Mouse (Mus musculus): ENCODE results near the gene Xkr8. TPM values are rescaled to one million over a fixed set of nuclear protein-coding genes. Genes with fewer than 3 reads are reported as not detected.

Xkr8 gene
- total RNA-seq (2014; rRNA removed) (6.2 and 7.1 TPM in 2 replicates), polyA plus RNA-seq (2015; fragmentation: Nextera tagmentation; extraction: Ambion mirVana) (6.4 and 6.9 TPM in 2 replicates)

GRCm38 (mm10) chr4:132732148-132732684, at the start of gene Xkr8:
Xkr8 (minus strand) TSS chr4:132732546.
- H3K4me3 ChIP-seq (ENCODE audit: low read depth, low read length), result peak within 1 kb of the TSS; percentile 60
- peak; percentile 25 for TF ChIP-seq CTCF (IDR thresholded peaks at IDR 0.05)
- peak within 1 kb of the TSS; percentile 72 for H3K4me2 ChIP-seq (ENCODE audit: low read depth, low read length, poor library complexity, severe bottlenecking)
- ATAC-seq (ENCODE audit: low FRiP score) (peak; percentile 90), DNase-seq (ENCODE audit: low spot score) (peak; percentile 83)
- no peaks in the 10 kb centered on the region for H3K4me1 ChIP-seq (ENCODE audit: insufficient read depth, low read length)
- 3% methylated on average over 27 of the region's 34 CpGs for WGBS
- H3K9ac ChIP-seq (replicated peaks; ENCODE audit: low read length, poor library complexity, severe bottlenecking), result peak within 1 kb of the TSS; percentile 77
- H3K36me3 ChIP-seq (ENCODE audit: insufficient read depth, low read length), result peaks cover 10% of the 10 kb centered on the region; the same call in 1 of the 2 replicates
- no peaks in the 10 kb centered on the region for H3K9me3 ChIP-seq (ENCODE audit: low read length)
- H3K27me3 ChIP-seq (ENCODE audit: insufficient read depth, low read length), result no peaks in the 10 kb centered on the region
- H3K27ac ChIP-seq (ENCODE audit: low read depth, low read length), result peak within 1 kb of the TSS; percentile 68

- DNase-seq (ENCODE audit: low spot score) (no peak), ATAC-seq (ENCODE audit: low FRiP score) (no peak)
- H3K9ac ChIP-seq (replicated peaks; ENCODE audit: low read length, poor library complexity, severe bottlenecking), result no peak overlapping the region
- no peaks in the 10 kb centered on the region for H3K27me3 ChIP-seq (ENCODE audit: insufficient read depth, low read length)
- TF ChIP-seq CTCF (IDR thresholded peaks at IDR 0.05), result no peak
- no peak overlapping the region for H3K27ac ChIP-seq (ENCODE audit: low read depth, low read length)
- H3K4me2 ChIP-seq (ENCODE audit: low read depth, low read length, poor library complexity, severe bottlenecking), result no peak overlapping the region
- H3K36me3 ChIP-seq (ENCODE audit: insufficient read depth, low read length), result peaks cover 28% of the 10 kb centered on the region
- H3K9me3 ChIP-seq (ENCODE audit: low read length), result no peaks in the 10 kb centered on the region
- no peak overlapping the region for H3K4me3 ChIP-seq (ENCODE audit: low read depth, low read length)
- 91% methylated on average over 4 of the region's 4 CpGs for WGBS
- no peaks in the 10 kb centered on the region for H3K4me1 ChIP-seq (ENCODE audit: insufficient read depth, low read length)
Observed at GRCm38 (mm10) chr4:132780288-132780687, 47.9 kb upstream of the Xkr8 start.

GRCm38 (mm10) chr4:132778562-132779201, 46.3 kb upstream of the Xkr8 start:
- Histone ChIP-seq H3K4me1 (ENCODE audit: insufficient read depth, low read length) (no peaks in the 10 kb centered on the region), H3K4me3 (ENCODE audit: low read depth, low read length) (no peak overlapping the region), H3K4me2 (ENCODE audit: low read depth, low read length, poor library complexity, severe bottlenecking) (no peak overlapping the region), H3K27me3 (ENCODE audit: insufficient read depth, low read length) (no peaks in the 10 kb centered on the region), H3K27ac (ENCODE audit: low read depth, low read length) (no peak overlapping the region), H3K9me3 (ENCODE audit: low read length) (no peaks in the 10 kb centered on the region), H3K36me3 (ENCODE audit: insufficient read depth, low read length) (peaks cover 40% of the 10 kb centered on the region), H3K9ac (replicated peaks; ENCODE audit: low read length, poor library complexity, severe bottlenecking) (no peak overlapping the region)
- no peak for DNase-seq (ENCODE audit: low spot score)
- no peak for TF ChIP-seq CTCF (IDR thresholded peaks at IDR 0.05)
- WGBS, result 95% methylated on average over 6 of the region's 6 CpGs
- no peak for ATAC-seq (ENCODE audit: low FRiP score)

GRCm38 (mm10) chr4:132776764-132777163, 44.4 kb upstream of the Xkr8 start:
- ATAC-seq (ENCODE audit: low FRiP score) (no peak), DNase-seq (ENCODE audit: low spot score) (peak; percentile 71)
- H3K27me3 ChIP-seq (ENCODE audit: insufficient read depth, low read length), result no peaks in the 10 kb centered on the region
- H3K9me3 ChIP-seq (ENCODE audit: low read length), result no peaks in the 10 kb centered on the region
- no peak overlapping the region for H3K4me3 ChIP-seq (ENCODE audit: low read depth, low read length)
- WGBS, result 87% methylated on average over 5 of the region's 5 CpGs
- H3K4me1 ChIP-seq (ENCODE audit: insufficient read depth, low read length), result no peaks in the 10 kb centered on the region
- no peak overlapping the region for H3K27ac ChIP-seq (ENCODE audit: low read depth, low read length)
- no peak overlapping the region for H3K9ac ChIP-seq (replicated peaks; ENCODE audit: low read length, poor library complexity, severe bottlenecking)
- TF ChIP-seq CTCF (IDR thresholded peaks at IDR 0.05), result peak; percentile 72
- no peak overlapping the region for H3K4me2 ChIP-seq (ENCODE audit: low read depth, low read length, poor library complexity, severe bottlenecking)
- peaks cover 40% of the 10 kb centered on the region for H3K36me3 ChIP-seq (ENCODE audit: insufficient read depth, low read length)

- DNase-seq (ENCODE audit: low spot score), result no peak
- Histone ChIP-seq H3K4me1 (ENCODE audit: insufficient read depth, low read length) (no peaks in the 10 kb centered on the region), H3K27ac (ENCODE audit: low read depth, low read length) (no peak overlapping the region), H3K27me3 (ENCODE audit: insufficient read depth, low read length) (no peaks in the 10 kb centered on the region), H3K9me3 (ENCODE audit: low read length) (no peaks in the 10 kb centered on the region), H3K9ac (replicated peaks; ENCODE audit: low read length, poor library complexity, severe bottlenecking) (no peak overlapping the region), H3K36me3 (ENCODE audit: insufficient read depth, low read length) (peaks cover 40% of the 10 kb centered on the region), H3K4me3 (ENCODE audit: low read depth, low read length) (no peak overlapping the region), H3K4me2 (ENCODE audit: low read depth, low read length, poor library complexity, severe bottlenecking) (no peak overlapping the region)
- WGBS, result 80% methylated on average over 3 of the region's 3 CpGs
- ATAC-seq (ENCODE audit: low FRiP score), result no peak
- no peak for TF ChIP-seq CTCF (IDR thresholded peaks at IDR 0.05)
Observed at GRCm38 (mm10) chr4:132774905-132775304, 42.6 kb upstream of the Xkr8 start.

GRCm38 (mm10) chr4:132771776-132772175, 39.4 kb upstream of the Xkr8 start:
- 96% methylated on average over 9 of the region's 9 CpGs for WGBS
- DNase-seq (ENCODE audit: low spot score) (no peak), ATAC-seq (ENCODE audit: low FRiP score) (no peak)
- Histone ChIP-seq H3K4me1 (ENCODE audit: insufficient read depth, low read length) (peaks cover 4% of the 10 kb centered on the region; the same call in 1 of the 2 replicates), H3K27me3 (ENCODE audit: insufficient read depth, low read length) (no peaks in the 10 kb centered on the region), H3K4me3 (ENCODE audit: low read depth, low read length) (no peak overlapping the region), H3K27ac (ENCODE audit: low read depth, low read length) (no peak overlapping the region), H3K9ac (replicated peaks; ENCODE audit: low read length, poor library complexity, severe bottlenecking) (no peak overlapping the region), H3K4me2 (ENCODE audit: low read depth, low read length, poor library complexity, severe bottlenecking) (no peak overlapping the region), H3K9me3 (ENCODE audit: low read length) (no peaks in the 10 kb centered on the region), H3K36me3 (ENCODE audit: insufficient read depth, low read length) (peaks cover 24% of the 10 kb centered on the region)
- no peak for TF ChIP-seq CTCF (IDR thresholded peaks at IDR 0.05)

Measured in midbrain, postnatal 0 days (tissue).